Mouse (Mus musculus) C3H10T1/2 (cell line): ENCODE data around the gene Tcl1b1. TPM values are rescaled to one million over a fixed set of nuclear protein-coding genes. Genes with fewer than 3 reads are reported as not detected.

ENCODE experiments used
- polyA plus RNA-seq, 2 experiments: library from polyadenylated mRNA; unstranded; fragments of >200 nt; fragmentation: generic; extraction: Trizol; gene quantifications; one replicate each; pipeline ENCODE4 v1.2.1; 2012; ENCODE audit warnings: missing spikeins in 2 of 2

Tcl1b1 gene
- not detected for polyA plus RNA-seq

GRCm38 (mm10) chr12:105159390-105159789 lies at the start of gene Tcl1b1:
Gene Tcl1b1, plus strand, starts transcription at chr12:105159690.

GRCm38 (mm10) chr12:105145714-105146113 lies 13.8 kb upstream of the Tcl1b1 start, which contains the start of gene Tcl1b2:
Gene Tcl1b2, plus strand, starts transcription at chr12:105146014.

GRCm38 (mm10) chr12:105176044-105176443 lies 16.6 kb downstream of the Tcl1b1 start, which contains the start of gene Tcl1b5:
Gene Tcl1b5, plus strand, starts transcription at chr12:105176344.

GRCm38 (mm10) chr12:105190743-105191142 lies 31.3 kb downstream of the Tcl1b1 start, which contains the start of gene Tcl1b3:
Gene Tcl1b3, plus strand, starts transcription at chr12:105191043.

GRCm38 (mm10) chr12:105201657-105202056 lies 42.2 kb downstream of the Tcl1b1 start, which contains the start of gene Tcl1b4:
Gene Tcl1b4, plus strand, starts transcription at chr12:105201957.

Other genes starting within 250 kb of the Tcl1b1 start
- 10 to 100 TPM in 1 of 2 experiments, 1 to 10 TPM in 1; 4.9 to 12.5 TPM for gene Syne3, start 149.9 kb upstream of the Tcl1b1 start, polyA plus RNA-seq
- 100 to 1,000 TPM in 1 of 2 experiments, 10 to 100 TPM in 1; 54.7 to 131 TPM for gene Glrx5, start 127.0 kb upstream of the Tcl1b1 start, polyA plus RNA-seq
- not detected for gene Tcl1b2, start 13.7 kb upstream of the Tcl1b1 start, polyA plus RNA-seq
- gene Tcl1b5, start 16.7 kb downstream of the Tcl1b1 start, polyA plus RNA-seq, result not detected
- gene Tcl1b3, start 31.4 kb downstream of the Tcl1b1 start, polyA plus RNA-seq, result not detected
- not detected for gene Tcl1b4, start 42.3 kb downstream of the Tcl1b1 start, polyA plus RNA-seq
- not detected for gene Tcl1, start 63.1 kb downstream of the Tcl1b1 start, polyA plus RNA-seq
- not detected for gene Tunar, start 174.2 kb downstream of the Tcl1b1 start, polyA plus RNA-seq